Mouse (Mus musculus) heart, embryonic 10.5 days (tissue): Measurements from ENCODE around the gene Fam229a. TPM values are rescaled to one million over a fixed set of nuclear protein-coding genes. Genes with fewer than 3 reads are reported as not detected.

Source experiments
- DNase-seq: peaks from one replicate; pipeline ENCODE4 v3.0.0-alpha.2; 2017; ENCODE audit warnings: low spot score
- H3K27ac ChIP-seq: fragments of 300-500 bp; sonication (generic); 2 replicates; pipeline ENCODE4 v1.5.1; 2016; ENCODE audit warnings: mild to moderate bottlenecking
- H3K27me3 ChIP-seq: fragments of 300-500 bp; sonication (generic); 2 replicates; pipeline ENCODE4 v1.6.1; 2016; ENCODE audit warnings: mild to moderate bottlenecking; ENCODE audit not compliant: poor library complexity, insufficient read depth, severe bottlenecking
- H3K36me3 ChIP-seq: fragments of 300-500 bp; sonication (generic); 2 replicates; pipeline ENCODE4 v1.6.1; 2016; ENCODE audit warnings: mild to moderate bottlenecking, moderate library complexity
- H3K4me1 ChIP-seq: fragments of 300-500 bp; sonication (generic); 2 replicates; pipeline ENCODE4 v1.6.1; 2016; ENCODE audit warnings: mild to moderate bottlenecking
- H3K4me3 ChIP-seq: fragments of 300-500 bp; sonication (generic); 2 replicates; pipeline ENCODE4 v1.5.1; 2016; ENCODE audit warnings: mild to moderate bottlenecking, moderate library complexity
- H3K9me3 ChIP-seq: fragments of 300-500 bp; sonication (generic); 2 replicates; pipeline ENCODE4 v1.6.1; 2016; ENCODE audit warnings: mild to moderate bottlenecking, moderate library complexity
- WGBS: fragments of 180-500 bp; shearing (Covaris S2); methylation state at CpG from one replicate; pipeline ENCODE4 v1.1.7; 2016; 5-methylcytosine and 5-hydroxymethylcytosine counted together
- polyA plus RNA-seq: library from polyadenylated mRNA; unstranded; fragments of >200 nt; fragmentation: Nextera tagmentation; extraction: Ambion mirVana; gene quantifications from 2 replicates; pipeline ENCODE4 v1.2.1, GENCODE M21; 2016

The Fam229a gene
- polyA plus RNA-seq, 1 experiment from 2014 or later, result not detected

- Histone ChIP-seq H3K4me1 (peaks cover 77% of the 10 kb centered on the region), H3K36me3 (no peaks in the 10 kb centered on the region), H3K4me3 (peak overlapping the region; percentile 74), H3K9me3 (no peaks in the 10 kb centered on the region), H3K27ac (peak overlapping the region; percentile 95), H3K27me3 (0 out of 2 replicates have a peak, but pooled peaks cover 5% of the 10 kb centered on the region)
- DNase-seq, result peak; percentile 98
- WGBS, result 1% methylated on average over 48 of the region's 49 CpGs
Measured at GRCm38 (mm10) chr4:129500607-129501566, 9.9 kb downstream of the Fam229a start.

GRCm38 (mm10) chr4:129502327-129502888, 11.4 kb downstream of the Fam229a start:
- 55% methylated on average over 9 of the region's 9 CpGs for whole genome bisulfite sequencing
- no peaks in the 10 kb centered on the region for H3K36me3 ChIP-seq
- 0 out of 2 replicates have a peak, but pooled peaks cover 3% of the 10 kb centered on the region for H3K27me3 ChIP-seq
- H3K27ac ChIP-seq, result peak overlapping the region; percentile 95
- peaks cover 64% of the 10 kb centered on the region for H3K4me1 ChIP-seq
- H3K4me3 ChIP-seq, result no peak overlapping the region
- no peaks in the 10 kb centered on the region for H3K9me3 ChIP-seq
- DNase-seq, result no peak

- no peak overlapping the region for H3K4me3 ChIP-seq
- WGBS, result 61% methylated on average over 11 of the region's 11 CpGs
- H3K36me3 ChIP-seq, result no peaks in the 10 kb centered on the region
- peak overlapping the region; percentile 37; the same call in 1 of the 2 replicates for H3K27ac ChIP-seq
- no peaks in the 10 kb centered on the region for H3K9me3 ChIP-seq
- no peaks in the 10 kb centered on the region for H3K27me3 ChIP-seq
- DNase-seq, result no peak
- H3K4me1 ChIP-seq, result peaks cover 63% of the 10 kb centered on the region
Measured at GRCm38 (mm10) chr4:129502901-129503444, 12.0 kb downstream of the Fam229a start.

DNA sequence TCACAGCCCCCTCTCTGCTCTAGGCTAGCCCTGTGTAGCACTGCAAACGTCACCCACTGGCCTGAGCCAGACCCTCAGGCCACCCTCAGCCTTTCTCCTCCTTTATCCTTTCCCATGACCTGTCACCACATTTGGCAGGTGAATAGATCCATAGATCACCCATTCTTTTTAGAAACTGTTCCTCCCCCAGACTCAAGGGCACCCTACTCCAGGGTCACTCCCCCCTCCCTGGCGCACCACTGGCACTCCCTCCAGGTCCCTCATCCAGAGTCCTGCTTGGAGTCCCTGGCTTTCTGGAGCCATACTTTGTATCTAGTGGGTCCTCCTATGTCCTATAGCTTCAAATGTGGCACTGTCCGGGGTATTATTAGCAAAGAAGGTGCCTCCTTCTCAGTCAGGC, 14.5 kb downstream of the Fam229a start:
- WGBS, result 81% methylated on average over 3 of the region's 3 CpGs
- peaks cover 53% of the 10 kb centered on the region for H3K4me1 ChIP-seq
- H3K4me3 ChIP-seq, result no peak overlapping the region
- DNase-seq, result no peak
- no peaks in the 10 kb centered on the region for H3K9me3 ChIP-seq
- H3K36me3 ChIP-seq, result no peaks in the 10 kb centered on the region
- H3K27ac ChIP-seq, result no peak overlapping the region
- H3K27me3 ChIP-seq, result no peaks in the 10 kb centered on the region

DNA sequence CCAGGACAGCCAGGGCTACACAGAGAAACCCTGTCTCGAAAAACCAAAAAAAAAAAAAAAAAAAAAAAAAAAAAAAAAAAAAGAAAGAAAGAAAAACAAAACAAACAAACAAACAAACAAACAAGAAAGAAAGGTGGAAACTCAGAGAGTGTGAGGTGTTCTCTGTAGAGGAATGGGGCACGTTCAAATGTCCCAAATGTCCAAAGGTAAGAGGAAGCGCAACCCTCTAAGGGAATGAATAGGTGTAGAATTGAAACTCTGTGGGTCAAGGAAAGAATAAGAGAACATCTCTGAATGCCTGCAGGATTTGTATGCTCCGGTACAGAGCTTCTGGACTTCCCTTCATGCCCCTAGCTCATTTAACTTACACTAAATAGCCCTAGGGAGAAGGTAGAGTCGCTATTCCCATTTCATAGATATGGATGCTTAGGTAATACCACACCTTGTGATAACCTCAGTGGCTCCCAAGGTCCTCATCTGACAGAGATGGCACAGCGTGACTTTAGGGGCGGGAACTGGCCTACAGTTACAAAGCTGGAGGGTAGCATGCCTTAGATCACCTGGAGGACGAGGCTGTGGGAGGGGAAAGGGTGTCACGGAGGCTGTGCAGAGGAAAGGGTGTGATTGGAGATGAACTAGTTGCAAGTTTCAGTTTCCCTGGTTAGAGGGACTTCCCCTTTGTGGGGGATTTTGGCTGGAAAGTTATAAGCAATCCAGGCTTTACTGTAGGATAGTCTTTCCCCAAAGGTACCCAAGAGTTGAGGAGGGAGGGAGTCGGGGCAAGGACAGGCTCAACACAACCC, 16.6 kb downstream of the Fam229a start:
- no peak for DNase-seq
- Histone ChIP-seq H3K27me3 (no peaks in the 10 kb centered on the region), H3K9me3 (no peaks in the 10 kb centered on the region), H3K4me3 (no peak overlapping the region), H3K4me1 (peaks cover 50% of the 10 kb centered on the region), H3K27ac (no peak overlapping the region), H3K36me3 (no peaks in the 10 kb centered on the region)
- 57% methylated on average over 9 of the region's 10 CpGs for WGBS

DNA sequence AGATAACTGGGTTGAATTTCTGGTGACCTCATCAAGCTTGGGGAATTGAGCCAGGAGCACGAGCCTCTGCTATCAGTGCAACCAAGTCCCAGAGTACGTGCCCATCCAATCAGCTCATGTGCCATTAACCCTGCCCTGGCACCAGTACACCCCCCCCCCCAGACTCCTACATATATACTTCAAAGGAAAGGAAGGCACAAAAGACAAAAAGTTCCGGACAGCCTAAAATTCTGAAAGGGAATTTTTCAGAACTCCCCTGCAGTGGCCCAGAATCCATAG, 17.2 kb downstream of the Fam229a start:
- H3K27ac ChIP-seq, result no peak overlapping the region
- H3K36me3 ChIP-seq, result no peaks in the 10 kb centered on the region
- H3K4me1 ChIP-seq, result peaks cover 50% of the 10 kb centered on the region
- H3K27me3 ChIP-seq, result no peaks in the 10 kb centered on the region
- H3K9me3 ChIP-seq, result no peaks in the 10 kb centered on the region
- WGBS, result 49% methylated on average over 3 of the region's 3 CpGs
- no peak for DNase-seq
- no peak overlapping the region for H3K4me3 ChIP-seq

- 62% methylated on average over 15 of the region's 15 CpGs for WGBS
- peaks cover 47% of the 10 kb centered on the region for H3K4me1 ChIP-seq
- no peak overlapping the region for H3K4me3 ChIP-seq
- no peak for DNase-seq
- H3K9me3 ChIP-seq, result no peaks in the 10 kb centered on the region
- H3K27ac ChIP-seq, result peak overlapping the region; percentile 5; the same call in 1 of the 2 replicates
- no peaks in the 10 kb centered on the region for H3K27me3 ChIP-seq
- no peaks in the 10 kb centered on the region for H3K36me3 ChIP-seq
Measured at GRCm38 (mm10) chr4:129508834-129509600, 18.0 kb downstream of the Fam229a start.

- H3K9me3 ChIP-seq, result no peaks in the 10 kb centered on the region
- H3K36me3 ChIP-seq, result 0 out of 2 replicates have a peak, but pooled peaks cover 2% of the 10 kb centered on the region
- no peak overlapping the region for H3K4me3 ChIP-seq
- no peaks in the 10 kb centered on the region for H3K27me3 ChIP-seq
- peaks cover 40% of the 10 kb centered on the region for H3K4me1 ChIP-seq
- H3K27ac ChIP-seq, result no peak overlapping the region
- no peak for DNase-seq
- WGBS, result 51% methylated on average over 3 of the region's 3 CpGs
Measured at GRCm38 (mm10) chr4:129509650-129510049, 18.7 kb downstream of the Fam229a start.

DNA sequence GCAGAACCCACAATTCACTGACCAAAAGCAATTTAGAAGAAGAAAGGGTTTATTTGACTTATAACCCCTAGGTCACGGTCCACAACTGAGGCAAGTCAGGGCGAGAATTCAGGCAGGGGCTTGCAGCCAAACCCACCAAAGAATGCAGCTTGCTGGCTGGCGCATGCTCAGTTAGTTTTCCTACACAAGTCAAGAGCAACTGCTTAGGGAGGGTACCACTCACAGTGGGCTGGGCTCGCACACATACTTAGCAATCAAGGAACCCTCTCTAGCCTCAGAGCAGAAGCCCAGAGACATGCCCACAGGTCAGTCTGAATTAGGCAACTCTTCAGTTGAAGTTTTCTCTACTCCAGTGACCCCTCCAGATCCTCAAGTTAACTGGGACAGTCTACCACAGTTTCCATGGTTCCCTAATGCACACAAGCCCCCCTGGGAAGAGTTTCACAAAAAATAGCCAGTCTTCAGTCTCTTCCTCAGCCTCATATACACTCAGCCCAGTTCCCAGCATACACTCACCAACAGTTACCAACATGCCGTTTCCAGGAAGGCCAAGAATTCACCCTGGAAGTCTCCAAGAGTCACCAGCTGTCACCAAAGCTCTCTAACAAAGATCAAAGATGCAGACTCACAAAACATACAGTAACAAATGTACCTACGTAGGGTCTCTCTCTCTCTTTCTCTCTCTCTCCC, 19.9 kb downstream of the Fam229a start:
- no peak for DNase-seq
- 57% methylated on average over 6 of the region's 6 CpGs for WGBS

DNA sequence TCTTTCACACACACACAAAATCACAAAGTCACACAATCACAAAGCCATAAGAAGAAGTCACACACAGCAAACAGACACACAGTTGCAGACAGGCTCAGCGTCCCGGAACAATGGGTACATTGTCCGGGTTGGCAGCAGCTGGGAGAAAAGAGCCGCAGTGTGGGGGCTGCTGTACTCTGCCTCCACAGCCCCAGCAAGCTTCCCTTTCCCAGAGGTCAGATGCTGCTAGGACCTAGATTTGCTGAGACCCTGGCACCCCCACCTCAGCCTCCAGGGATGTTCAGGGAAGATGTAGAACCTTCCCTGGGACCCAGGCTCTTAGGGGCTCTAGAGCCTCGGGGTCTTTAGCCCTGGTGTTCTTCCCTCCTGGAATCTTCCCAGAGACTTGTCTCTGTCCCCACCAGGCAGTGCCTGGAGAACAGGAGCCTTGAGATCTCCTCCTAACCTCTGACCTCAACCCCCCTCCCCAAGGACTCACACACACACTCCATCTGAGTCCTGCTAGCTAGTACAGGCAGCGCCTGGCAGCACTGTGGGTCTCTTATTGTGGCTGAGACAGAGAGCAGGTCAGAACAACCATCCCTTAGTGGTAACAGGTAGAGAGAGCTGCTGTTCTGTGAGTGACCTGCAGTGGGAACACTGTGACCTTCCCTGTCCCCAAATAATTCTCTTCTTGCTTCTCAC, 20.6 kb downstream of the Fam229a start:
- Histone ChIP-seq H3K27me3 (no peaks in the 10 kb centered on the region), H3K27ac (peak overlapping the region; percentile 42), H3K9me3 (no peaks in the 10 kb centered on the region), H3K4me3 (peak overlapping the region; percentile 24; the same call in 1 of the 2 replicates), H3K36me3 (peaks cover 19% of the 10 kb centered on the region), H3K4me1 (peaks cover 48% of the 10 kb centered on the region)
- WGBS, result 52% methylated on average over 6 of the region's 6 CpGs
- no peak for DNase-seq

More for the DNA sequence above, 19.9 kb downstream of the Fam229a start:
- Histone ChIP-seq H3K4me3 (no peak overlapping the region), H3K9me3 (no peaks in the 10 kb centered on the region), H3K27me3 (no peaks in the 10 kb centered on the region), H3K4me1 (peaks cover 48% of the 10 kb centered on the region), H3K27ac (peak overlapping the region; percentile 42), H3K36me3 (peaks cover 12% of the 10 kb centered on the region)

GRCm38 (mm10) chr4:129513086-129513767, 22.2 kb downstream of the Fam229a start, which contains the start of gene Marcksl1:
Marcksl1 (plus strand) TSS chr4:129513581.
- H3K4me1 ChIP-seq, result peaks cover 41% of the 10 kb centered on the region
- peaks cover 36% of the 10 kb centered on the region for H3K36me3 ChIP-seq
- DNase-seq, result peak; percentile 93
- H3K9me3 ChIP-seq, result no peaks in the 10 kb centered on the region
- H3K27ac ChIP-seq, result peak within 1 kb of the TSS; percentile 100
- no peaks in the 10 kb centered on the region for H3K27me3 ChIP-seq
- WGBS, result 6% methylated on average over 47 of the region's 47 CpGs
- H3K4me3 ChIP-seq, result peak within 1 kb of the TSS; percentile 99
